ENCODE assay signal across 20 mouse cellular contexts in genomic region chr9:67741256-67741655, GRCm38 (mm10). TPM values are rescaled to one million over a fixed set of nuclear protein-coding genes. Genes with fewer than 3 reads are reported as not detected.
A peak's percentile ranks its signal among the peaks of the same experiment; 100 is the strongest.
DNase-seq lines count a peak whose midpoint lies in the region; ATAC-seq and TF ChIP-seq lines count a peak whose summit lies in the region.
"Had no signal": no experiment of that assay in that cellular context is flagged by ENCODE, and none has a peak within 500 bp of the region (broad histone marks: within the 10 kb centered on the region; RNA-seq: fewer than 3 reads in every experiment).

No protein-coding gene starts in this region.

- 56% methylated on average over 2 of the region's 2 CpGs for WGBS in olfactory bulb, adult 2 months

- no peak for TF ChIP-seq CTCF in testis, adult 2 months (IDR thresholded peaks at IDR 0.05; ENCODE audit: control insufficient read depth, insufficient read depth, insufficient replicate concordance, low read depth, low read length)
- TF ChIP-seq CTCF in olfactory bulb, adult 2 months (IDR thresholded peaks at IDR 0.05; ENCODE audit: insufficient read depth, low read depth, low read length), result no peak

- TF ChIP-seq POLR2A in testis, adult 2 months (IDR thresholded peaks at IDR 0.05; ENCODE audit: control insufficient read depth, low read depth, low read length), result no peak
- no peak for TF ChIP-seq POLR2A in olfactory bulb, adult 2 months (IDR thresholded peaks at IDR 0.05; ENCODE audit: insufficient read depth, low read depth, low read length)

- no peaks in the 10 kb centered on the region for H3K36me3 ChIP-seq in testis, adult 2 months (ENCODE audit: control insufficient read depth, insufficient read depth, low read length)
- H3K36me3 ChIP-seq: embryonic facial prominence, embryonic 10.5 days; embryonic facial prominence, embryonic 12.5 days had no signal

- no peak for DNase-seq in frontal cortex, postnatal 10 days (ENCODE audit: low spot score in 2 of 2)
- no peak for DNase-seq in testis, postnatal 10 days (ENCODE audit: low spot score)
- no peak for DNase-seq in urinary bladder, postnatal 36 days (ENCODE audit: low spot score in 2 of 2)
- DNase-seq: adrenal gland, adult 2 months; adrenal gland, postnatal 10 days; adrenal gland, postnatal 25 days; cerebellum, adult 11-12 months; cerebellum, adult 2 months; cerebellum, adult 9-10 months; cerebellum, postnatal 10 days; cerebellum, postnatal 25 days had no signal

- H3K4me1 ChIP-seq in testis, adult 2 months (ENCODE audit: control insufficient read depth, insufficient read depth, low read length), result peaks cover 4% of the 10 kb centered on the region
- peaks cover 3% of the 10 kb centered on the region; the same call in 1 of the 2 replicates for H3K4me1 ChIP-seq in olfactory bulb, adult 2 months (ENCODE audit: control insufficient read depth, insufficient read depth, low read length)
- H3K4me1 ChIP-seq: embryonic facial prominence, embryonic 10.5 days; embryonic facial prominence, embryonic 12.5 days had no signal

- H3K27ac ChIP-seq in testis, adult 2 months (ENCODE audit: control insufficient read depth, insufficient read depth, low read depth, low read length), result peak overlapping the region; percentile 49
- peak overlapping the region; percentile 4; the same call in 1 of the 2 replicates for H3K27ac ChIP-seq in olfactory bulb, adult 2 months (ENCODE audit: insufficient read depth, low read depth, low read length)
- H3K27ac ChIP-seq: embryonic facial prominence, embryonic 10.5 days; embryonic facial prominence, embryonic 12.5 days had no signal

- peak; percentile 47; the same call in 1 of the 2 replicates for ATAC-seq in frontal cortex, adult (ENCODE audit: low TSS enrichment)
- ATAC-seq in inflammation-experienced regulatory T-cells, adult 6 months, result no peak
- ATAC-seq: forebrain, embryonic 14.5 days; forebrain, embryonic 16.5 days had no signal

- no peaks in the 10 kb centered on the region for H3K27me3 ChIP-seq in testis, adult 2 months (ENCODE audit: control insufficient read depth, insufficient read depth, low read length)
- H3K27me3 ChIP-seq: embryonic facial prominence, embryonic 12.5 days had no signal

- H3K4me3 ChIP-seq in testis, adult 2 months (ENCODE audit: control insufficient read depth, low read depth, low read length), result no peak overlapping the region
- no peak overlapping the region for H3K4me3 ChIP-seq in olfactory bulb, adult 2 months (ENCODE audit: insufficient read depth, low read depth, low read length)
- H3K4me3 ChIP-seq: embryonic facial prominence, embryonic 10.5 days; embryonic facial prominence, embryonic 12.5 days had no signal

RNA-seq across cellular contexts. Expression of gene C2cd4b, which starts 18.0 kb away (rescaled TPM):
- 25.6 and 38.9 TPM in 2 replicates for polyA plus RNA-seq in testis, adult 2 months (2012; rRNA removed)
- not detected in 2 replicates for polyA plus RNA-seq in olfactory bulb, adult 2 months (2012; ENCODE audit: insufficient read depth, insufficient read length, low replicate concordance, missing spikeins)
- polyA plus RNA-seq in inflammation-experienced regulatory T-cells, adult 6 months (2017; shearing (Covaris generic)), result not detected
- polyA plus RNA-seq: C2C12 had no signal

Comparison
In these comparisons a context has a peak if more than half of its experiments do, and no peak if none do; other contexts are left out.
1. RNA of gene C2cd4b, which starts 18.0 kb away (polyA plus RNA-seq): 25.6 to 38.9 TPM in testis, adult 2 months; not detected in olfactory bulb, adult 2 months and not detected in inflammation-experienced regulatory T-cells, adult 6 months; every median in the first group is over 10 times any median in the second.